In genomic region chr10:111107387-111107786, GRCm38 (mm10) we compare ENCODE assay signal across 9 mouse cellular contexts. TPM values are rescaled to one million over a fixed set of nuclear protein-coding genes. Genes with fewer than 3 reads are reported as not detected.
DNase-seq lines count a peak whose midpoint lies in the region; ATAC-seq and TF ChIP-seq lines count a peak whose summit lies in the region.
"Had no signal": no experiment of that assay in that cellular context is flagged by ENCODE, and none has a peak within 500 bp of the region (broad histone marks: within the 10 kb centered on the region; RNA-seq: fewer than 3 reads in every experiment).

No protein-coding gene starts in this region.

- TF ChIP-seq CTCF in heart, postnatal 0 days (IDR thresholded peaks at IDR 0.05; ENCODE audit: low read depth): peak; percentile 75
- peak; percentile 70 for TF ChIP-seq CTCF in E14TG2a.4 (conservative IDR thresholded peaks at IDR 0.05; ENCODE audit: low read length)
- peak; percentile 57 for TF ChIP-seq CTCF in cerebellum, adult 2 months (IDR thresholded peaks at IDR 0.05; ENCODE audit: borderline replicate concordance, insufficient read depth, low read depth, low read length)
- peak; percentile 73 for TF ChIP-seq CTCF in stomach, postnatal 0 days (IDR thresholded peaks at IDR 0.05; ENCODE audit: low read depth)

- intact Hi-C loops in left cerebral cortex, postnatal 10 days (cut with DNase I): no loop called here

- H3K9me3 ChIP-seq in heart, postnatal 0 days (replicated peaks; ENCODE audit: control insufficient read depth, low read length): no peaks in the 10 kb centered on the region
- no peaks in the 10 kb centered on the region for H3K9me3 ChIP-seq in heart, embryonic 10.5 days
- peaks cover 4% of the 10 kb centered on the region; the same call in 1 of the 2 replicates for H3K9me3 ChIP-seq in E14TG2a.4 (ENCODE audit: low read length)
- H3K9me3 ChIP-seq in stomach, postnatal 0 days (ENCODE audit: control insufficient read depth, low read length): no peaks in the 10 kb centered on the region
- H3K9me3 ChIP-seq: embryonic facial prominence, embryonic 15.5 days had no signal

- WGBS in heart, postnatal 0 days: 54% methylated on average over 7 of the region's 7 CpGs
- 57% methylated on average over 7 of the region's 7 CpGs for WGBS in heart, embryonic 10.5 days
- 68% methylated on average over 7 of the region's 7 CpGs for WGBS in cerebellum, adult 2 months
- WGBS in stomach, postnatal 0 days: 65% methylated on average over 7 of the region's 7 CpGs

- H3K36me3 ChIP-seq in heart, postnatal 0 days (replicated peaks; ENCODE audit: control insufficient read depth, insufficient read depth, low read length): no peaks in the 10 kb centered on the region
- H3K36me3 ChIP-seq in heart, embryonic 10.5 days: no peaks in the 10 kb centered on the region
- H3K36me3 ChIP-seq in E14TG2a.4 (ENCODE audit: insufficient read depth, low read length): no peaks in the 10 kb centered on the region
- H3K36me3 ChIP-seq in stomach, postnatal 0 days (ENCODE audit: control insufficient read depth, insufficient read depth, low read length): no peaks in the 10 kb centered on the region
- H3K36me3 ChIP-seq: embryonic facial prominence, embryonic 15.5 days had no signal

- no peak overlapping the region for H3K9ac ChIP-seq in heart, postnatal 0 days (replicated peaks; ENCODE audit: low read depth, low read length)
- no peak overlapping the region for H3K9ac ChIP-seq in stomach, postnatal 0 days (ENCODE audit: low read length)
- H3K9ac ChIP-seq: embryonic facial prominence, embryonic 15.5 days had no signal

- ATAC-seq in heart, postnatal 0 days (ENCODE audit: insufficient read depth, low read depth): peak; percentile 54; the same call in 1 of the 2 replicates
- no peak for ATAC-seq in stomach, postnatal 0 days (ENCODE audit: low FRiP score, low TSS enrichment)

- H3K4me2 ChIP-seq in heart, postnatal 0 days (ENCODE audit: low read depth, low read length): no peak overlapping the region
- no peak overlapping the region for H3K4me2 ChIP-seq in stomach, postnatal 0 days (replicated peaks; ENCODE audit: low read depth)
- H3K4me2 ChIP-seq: embryonic facial prominence, embryonic 15.5 days had no signal

- H3K4me3 ChIP-seq in heart, postnatal 0 days (ENCODE audit: low read depth, low read length): no peak overlapping the region
- no peak overlapping the region for H3K4me3 ChIP-seq in heart, embryonic 10.5 days
- H3K4me3 ChIP-seq in E14TG2a.4 (replicated peaks; ENCODE audit: low read length): peak overlapping the region; percentile 20
- no peak overlapping the region for H3K4me3 ChIP-seq in cerebellum, adult 2 months (replicated peaks; ENCODE audit: insufficient read depth, low read depth, low read length)
- no peak overlapping the region for H3K4me3 ChIP-seq in stomach, postnatal 0 days (ENCODE audit: low read depth, low read length)
- H3K4me3 ChIP-seq: embryonic facial prominence, embryonic 15.5 days had no signal

- TF ChIP-seq POLR2A in cerebellum, adult 2 months (IDR thresholded peaks at IDR 0.05; ENCODE audit: borderline replicate concordance, insufficient read depth, low read length): no peak

- H3K27ac ChIP-seq in heart, postnatal 0 days (ENCODE audit: low read depth): no peak overlapping the region
- no peak overlapping the region for H3K27ac ChIP-seq in heart, embryonic 10.5 days
- H3K27ac ChIP-seq in cerebellum, adult 2 months (ENCODE audit: insufficient read depth, low read length): no peak overlapping the region
- no peak overlapping the region for H3K27ac ChIP-seq in stomach, postnatal 0 days (replicated peaks)
- H3K27ac ChIP-seq: embryonic facial prominence, embryonic 15.5 days had no signal

- DNase-seq in heart, postnatal 0 days (ENCODE audit: low spot score): peak; percentile 38
- no peak for DNase-seq in heart, embryonic 10.5 days (ENCODE audit: low spot score)
- peak; percentile 31 to 52 for DNase-seq in cerebellum, adult 2 months
- peak; percentile 16 for DNase-seq in gastrocnemius, postnatal 25 days
- peak; percentile 36 to 69 for DNase-seq in left cerebral cortex, postnatal 10 days (ENCODE audit: extremely low spot score in 1 of 2, low spot score in 2 of 2)
- peak; percentile 37 for DNase-seq in mesoderm, embryonic 11.5 days (ENCODE audit: low read depth, low spot score)
- DNase-seq in stomach, postnatal 0 days (ENCODE audit: low spot score): peak; percentile 37

- H3K27me3 ChIP-seq in heart, postnatal 0 days (ENCODE audit: control insufficient read depth, insufficient read depth, low read length): no peaks in the 10 kb centered on the region
- H3K27me3 ChIP-seq in heart, embryonic 10.5 days (ENCODE audit: insufficient read depth, poor library complexity, severe bottlenecking): no peaks in the 10 kb centered on the region
- no peaks in the 10 kb centered on the region; the same call in 1 of the 2 replicates for H3K27me3 ChIP-seq in E14TG2a.4 (ENCODE audit: insufficient read depth, low read length)
- H3K27me3 ChIP-seq in cerebellum, adult 2 months (ENCODE audit: control insufficient read depth, insufficient read depth, low read length): no peaks in the 10 kb centered on the region
- H3K27me3 ChIP-seq in stomach, postnatal 0 days (ENCODE audit: control insufficient read depth, insufficient read depth, low read length): no peaks in the 10 kb centered on the region
- H3K27me3 ChIP-seq: embryonic facial prominence, embryonic 15.5 days had no signal

- no peak for TF ChIP-seq EP300 in heart, postnatal 0 days (IDR thresholded peaks at IDR 0.05; ENCODE audit: low read depth)
- no peak for TF ChIP-seq EP300 in stomach, postnatal 0 days (optimal IDR thresholded peaks at IDR 0.05)

- H3K4me1 ChIP-seq in heart, postnatal 0 days (ENCODE audit: control insufficient read depth, insufficient read depth): peaks cover 4% of the 10 kb centered on the region; the same call in 1 of the 2 replicates
- H3K4me1 ChIP-seq in heart, embryonic 10.5 days: peaks cover 12% of the 10 kb centered on the region; the same call in 1 of the 2 replicates
- peaks cover 27% of the 10 kb centered on the region for H3K4me1 ChIP-seq in E14TG2a.4 (replicated peaks; ENCODE audit: low read depth, low read length)
- H3K4me1 ChIP-seq in cerebellum, adult 2 months (ENCODE audit: control insufficient read depth, insufficient read depth, low read length): no peaks in the 10 kb centered on the region
- H3K4me1 ChIP-seq in stomach, postnatal 0 days (replicated peaks; ENCODE audit: control insufficient read depth, insufficient read depth): no peaks in the 10 kb centered on the region

RNA-seq across cellular contexts. Expression of gene Osbpl8, which starts 57.2 kb away (rescaled TPM):
- 110 and 114 TPM in 2 replicates for total RNA-seq in heart, postnatal 0 days (2014; rRNA removed; ENCODE audit: low replicate concordance)
- polyA plus RNA-seq in heart, postnatal 0 days (2015; fragmentation: Nextera tagmentation; extraction: Ambion mirVana): 26.3 and 30.8 TPM in 2 replicates
- 11.5 and 18.2 TPM in 2 replicates for polyA plus RNA-seq in heart, embryonic 10.5 days (2016; fragmentation: Nextera tagmentation; extraction: Ambion mirVana)
- polyA plus RNA-seq in cerebellum, adult 2 months (2012; rRNA removed): 18.4 and 19.4 TPM in 2 replicates
- total RNA-seq in gastrocnemius, postnatal 25 days (2021): 10 to 100 TPM; 13.6 to 14.5 TPM
- 10 to 100 TPM; 67.4 to 67.7 TPM for total RNA-seq in left cerebral cortex, postnatal 10 days (2021)
- polyA plus RNA-seq in stomach, postnatal 0 days (2015; fragmentation: Nextera tagmentation; extraction: Ambion mirVana): 4.5 and 5.1 TPM in 2 replicates
